Mouse (Mus musculus) stomach, postnatal 0 days (tissue): ENCODE results near the gene Ermard.
"Not testable (repeated sequence)": the region's sequence is repeated elsewhere in the genome, so short reads cannot be mapped to it uniquely, and the experiment has no call there.

Source experiments
- CTCF ChIP-seq: IDR thresholded peaks from 2 replicates; pipeline ENCODE4 v1.5.1; 2016; ENCODE audit warnings: antibody characterized with exemption, low read depth, mild to moderate bottlenecking, moderate library complexity
- EP300 ChIP-seq: optimal IDR thresholded peaks from 2 replicates; pipeline ENCODE3; 2016; ENCODE audit warnings: antibody characterized with exemption

DNA sequence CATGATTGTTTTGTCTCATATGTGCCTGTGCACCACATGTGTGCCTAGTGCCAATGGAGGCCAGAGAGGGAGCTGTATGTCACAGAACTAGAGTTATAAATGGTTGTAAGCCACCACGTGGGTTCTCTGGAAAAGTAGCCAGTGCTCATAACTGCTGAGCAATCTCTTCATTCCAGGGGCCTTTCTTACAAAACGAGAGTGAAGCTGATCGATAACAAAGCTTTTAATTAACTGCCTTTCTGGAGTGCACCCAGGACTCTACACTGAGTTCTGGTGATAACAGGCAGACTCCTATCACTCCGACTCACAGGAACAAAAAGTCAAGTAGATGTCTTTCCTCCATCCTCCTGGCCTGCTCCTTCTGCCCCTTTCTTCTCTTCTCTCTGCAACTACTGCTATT is 41.0 kb upstream of the Ermard start:
- TF ChIP-seq CTCF, EP300: not testable (repeated sequence)
